Mouse (Mus musculus) embryonic fibroblast, embryonic 13.5 days (primary cell): Measurements from ENCODE around the gene Zdhhc9.

Source experiments
- CTCF ChIP-seq: IDR thresholded peaks from 2 replicates; pipeline ENCODE4 v1.5.1; 2011; ENCODE audit warnings: mild to moderate bottlenecking, control low read depth, low read length, moderate library complexity, borderline replicate concordance; ENCODE audit not compliant: insufficient read depth
- POLR2A ChIP-seq: IDR thresholded peaks from 2 replicates; pipeline ENCODE4 v1.6.1; 2011; ENCODE audit warnings: low read depth, mild to moderate bottlenecking, control low read depth, low read length, moderate library complexity

DNA sequence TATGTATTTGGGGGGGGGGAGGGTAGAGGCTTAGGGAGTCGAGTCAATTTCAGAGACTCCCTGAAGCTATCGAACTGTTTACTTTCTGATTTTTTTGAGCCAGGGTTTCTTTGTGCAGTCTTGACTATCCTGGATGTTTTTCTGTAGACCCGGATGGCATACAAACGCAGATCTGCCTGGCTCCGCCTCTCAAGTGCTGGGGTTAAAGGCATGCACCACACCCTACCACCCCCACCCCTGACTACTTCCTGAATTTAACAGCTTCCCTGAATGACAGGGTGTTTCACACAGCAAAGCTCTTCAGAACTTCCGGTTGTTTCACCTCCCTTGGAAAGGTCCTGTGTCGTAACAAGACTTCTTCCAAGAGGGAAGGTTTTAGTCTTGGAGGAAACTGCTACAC lies 25.7 kb upstream of the Zdhhc9 start:
- TF ChIP-seq POLR2A (no peak), CTCF (no peak)
